Mouse (Mus musculus): ENCODE results near the gene Trim33.

Gene Trim33

DNA sequence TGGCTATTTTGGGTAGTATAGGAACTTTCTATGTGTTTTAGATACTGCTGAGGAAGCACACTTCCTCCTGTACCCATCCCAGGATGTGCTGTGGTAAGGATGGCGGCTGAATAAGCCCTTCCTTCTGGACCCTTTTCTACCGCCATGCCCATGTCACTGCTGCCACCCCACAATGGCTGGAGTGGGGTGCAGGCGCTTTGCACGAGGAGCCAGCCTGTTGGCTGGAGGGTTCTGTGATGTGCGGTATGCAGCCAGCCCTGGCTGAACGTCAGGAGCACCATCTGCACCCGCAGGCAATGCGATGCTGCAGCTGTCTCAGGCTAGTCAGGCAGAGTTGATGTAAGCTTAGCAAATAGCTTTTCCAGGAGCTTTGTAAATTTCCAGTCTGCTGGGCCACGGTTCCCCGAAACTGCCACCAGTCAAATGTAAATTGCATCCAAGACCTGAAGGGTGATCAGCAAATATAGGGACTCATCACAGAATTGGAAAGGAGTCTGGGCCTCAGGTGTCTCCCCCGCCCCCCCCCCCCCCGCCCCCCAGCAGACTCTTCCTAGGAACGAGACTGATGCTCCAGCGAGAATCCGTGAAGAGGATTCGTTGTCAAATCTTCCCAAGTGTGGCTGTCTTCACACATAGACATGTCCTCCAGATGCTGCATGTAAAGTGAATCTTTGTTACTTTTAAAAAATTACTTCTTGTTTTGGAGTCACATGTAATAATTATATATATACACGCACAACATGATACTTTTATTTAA is 122.4 kb downstream of the Trim33 start:
- DNase-seq, result peak; percentile 41

DNA sequence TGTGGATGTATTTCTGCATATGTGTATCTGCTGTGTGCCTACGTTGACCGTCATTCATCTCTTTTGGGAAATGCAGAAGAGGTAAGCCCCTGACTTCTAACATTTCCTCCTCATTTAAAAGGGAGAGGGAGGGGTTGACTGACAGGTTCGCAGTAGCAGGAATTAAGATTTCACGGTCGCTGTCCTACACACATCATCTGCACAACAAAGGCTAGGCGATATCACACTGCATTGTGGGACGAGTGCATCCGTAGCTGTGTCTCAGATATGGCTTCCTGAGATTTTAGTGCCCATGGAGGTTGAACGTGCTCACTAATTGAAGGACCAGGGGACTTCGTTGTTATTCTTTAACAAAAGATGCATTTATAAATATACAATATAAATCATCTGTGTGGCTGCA is 123.1 kb downstream of the Trim33 start:
- peak; percentile 22 for DNase-seq

DNA sequence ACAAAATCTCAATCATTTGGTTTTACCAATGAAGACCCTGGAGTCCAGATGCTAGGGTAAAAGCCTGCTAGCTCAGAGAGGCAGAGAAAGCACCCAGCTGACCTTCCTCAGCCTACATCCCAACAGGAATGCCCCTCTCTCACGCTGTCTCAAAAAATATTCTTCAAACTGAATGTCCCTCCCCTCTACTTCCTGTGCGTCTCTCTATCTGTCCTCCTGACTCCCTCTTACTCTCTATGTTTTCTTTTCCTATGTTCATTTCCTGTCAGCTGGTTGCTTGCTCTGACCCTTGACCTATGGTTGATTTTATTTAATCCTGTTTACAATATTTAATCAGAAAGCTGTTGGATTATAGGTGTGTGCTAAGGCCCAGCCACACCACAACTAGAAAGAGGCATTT is 126.0 kb downstream of the Trim33 start:
- no peak for DNase-seq

GRCm38 (mm10) chr3:103405871-103406765 is 127.0 kb downstream of the Trim33 start:
- DNase-seq, result no peak
